16 mouse cellular contexts compared by ENCODE assay signal in genomic region chr14:69488001-69488400, GRCm38 (mm10). TPM values are rescaled to one million over a fixed set of nuclear protein-coding genes. Genes with fewer than 3 reads are reported as not detected.
DNase-seq lines count a peak whose midpoint lies in the region; ATAC-seq and TF ChIP-seq lines count a peak whose summit lies in the region.
"Not testable (repeated sequence)": the region's sequence is repeated elsewhere in the genome, so short reads cannot be mapped to it uniquely, and the experiment has no call there.
"Had no signal": no experiment of that assay in that cellular context is flagged by ENCODE, and none has a peak within 500 bp of the region (broad histone marks: within the 10 kb centered on the region; RNA-seq: fewer than 3 reads in every experiment).

No protein-coding gene starts in this region.

- H3K4me3 ChIP-seq in heart, embryonic 13.5 days; intestine, embryonic 16.5 days (ENCODE audit: low read length); liver, embryonic 13.5 days (replicated peaks); lung, embryonic 15.5 days; lung, postnatal 0 days (ENCODE audit: low read depth, low read length): not testable (repeated sequence)

- TF ChIP-seq EP300 in lung, postnatal 0 days (IDR thresholded peaks at IDR 0.05): not testable (repeated sequence)

- H3K4me2 ChIP-seq in heart, embryonic 13.5 days; intestine, embryonic 16.5 days (ENCODE audit: low read depth, low read length); liver, embryonic 13.5 days; lung, embryonic 15.5 days; lung, postnatal 0 days (replicated peaks; ENCODE audit: low read depth, low read length): not testable (repeated sequence)

- not testable (repeated sequence) for TF ChIP-seq CTCF in lung, postnatal 0 days (IDR thresholded peaks at IDR 0.05)

- DNase-seq in liver, embryonic 13.5 days; lung, postnatal 0 days (ENCODE audit: low spot score): not testable (repeated sequence)

- 0 out of 2 replicates have a peak, but pooled peaks have one; percentile 31 for ATAC-seq in heart, embryonic 13.5 days (ENCODE audit: extremely low read depth, insufficient number of reproducible peaks, low FRiP score, low TSS enrichment)
- ATAC-seq in intestine, embryonic 16.5 days: peak; percentile 76
- ATAC-seq in liver, embryonic 13.5 days (ENCODE audit: low read depth): peak; percentile 19; the same call in 1 of the 2 replicates
- peak; percentile 35; the same call in 1 of the 2 replicates for ATAC-seq in lung, embryonic 15.5 days (ENCODE audit: borderline replicate concordance, extremely low read depth, low FRiP score, low TSS enrichment)
- peak; percentile 68 for ATAC-seq in lung, postnatal 0 days

- not testable (repeated sequence) for H3K36me3 ChIP-seq in heart, embryonic 13.5 days; intestine, embryonic 16.5 days (ENCODE audit: control insufficient read depth, insufficient read depth, low read length); liver, embryonic 13.5 days; lung, embryonic 15.5 days; lung, postnatal 0 days (ENCODE audit: insufficient read depth, low read length)

- WGBS in heart, embryonic 13.5 days: no CpG with 5 or more reads among the region's 10 CpGs
- WGBS in intestine, embryonic 16.5 days: no CpG with 5 or more reads among the region's 10 CpGs
- no CpG with 5 or more reads among the region's 10 CpGs for WGBS in liver, embryonic 13.5 days (ENCODE audit: insufficient replicate concordance)
- WGBS in lung, embryonic 15.5 days: no CpG with 5 or more reads among the region's 10 CpGs
- no CpG with 5 or more reads among the region's 10 CpGs for WGBS in lung, postnatal 0 days

- H3K27ac ChIP-seq in heart, embryonic 13.5 days (replicated peaks); intestine, embryonic 16.5 days (ENCODE audit: low read length); liver, embryonic 13.5 days; lung, embryonic 15.5 days; lung, postnatal 0 days (ENCODE audit: low read length): not testable (repeated sequence)

- H3K9me3 ChIP-seq in heart, embryonic 13.5 days; intestine, embryonic 16.5 days (ENCODE audit: control insufficient read depth, low read length); liver, embryonic 13.5 days (replicated peaks); lung, embryonic 15.5 days; lung, postnatal 0 days (ENCODE audit: low read length): not testable (repeated sequence)

- not testable (repeated sequence) for H3K9ac ChIP-seq in heart, embryonic 13.5 days; intestine, embryonic 16.5 days (ENCODE audit: low read depth, low read length); liver, embryonic 13.5 days; lung, embryonic 15.5 days; lung, postnatal 0 days (replicated peaks; ENCODE audit: low read depth)

- not testable (repeated sequence) for H3K4me1 ChIP-seq in heart, embryonic 13.5 days; intestine, embryonic 16.5 days (ENCODE audit: control insufficient read depth, insufficient read depth, low read length); liver, embryonic 13.5 days (replicated peaks); lung, embryonic 15.5 days; lung, postnatal 0 days (ENCODE audit: insufficient read depth, low read depth, low read length)

- H3K27me3 ChIP-seq in heart, embryonic 13.5 days (replicated peaks); intestine, embryonic 16.5 days (replicated peaks; ENCODE audit: control insufficient read depth, insufficient read depth, low read length); liver, embryonic 13.5 days; lung, embryonic 15.5 days; lung, postnatal 0 days (replicated peaks; ENCODE audit: insufficient read depth, low read length): not testable (repeated sequence)

RNA-seq across cellular contexts. Expression of gene Gm16867, which starts 15.2 kb away (rescaled TPM):
- not detected in 2 replicates for polyA plus RNA-seq in heart, embryonic 13.5 days (2015; fragmentation: Nextera tagmentation; extraction: Ambion mirVana)
- polyA plus RNA-seq in intestine, embryonic 16.5 days (2015; fragmentation: Nextera tagmentation; extraction: Ambion mirVana): not detected in 2 replicates
- not detected in 2 replicates for polyA plus RNA-seq in liver, embryonic 13.5 days (2015; fragmentation: Nextera tagmentation; extraction: Ambion mirVana)
- not detected in 2 replicates for polyA plus RNA-seq in lung, embryonic 15.5 days (2015; fragmentation: Nextera tagmentation; extraction: Ambion mirVana)
- polyA plus RNA-seq in lung, postnatal 0 days (2015; fragmentation: Nextera tagmentation; extraction: Ambion mirVana): not detected in 2 replicates
- polyA plus RNA-seq: brain, embryonic 14.5 days; C2C12; embryonic facial prominence, embryonic 11.5 days; embryonic facial prominence, embryonic 13.5 days; embryonic facial prominence, embryonic 15.5 days; forebrain, embryonic 10.5 days; forebrain, embryonic 12.5 days; forebrain, embryonic 14.5 days had no signal

RNA-seq across cellular contexts. Expression of gene Gm27179, which starts 24.3 kb away (rescaled TPM):
- polyA plus RNA-seq in heart, embryonic 13.5 days (2015; fragmentation: Nextera tagmentation; extraction: Ambion mirVana): not detected in 2 replicates
- not detected in 2 replicates for polyA plus RNA-seq in intestine, embryonic 16.5 days (2015; fragmentation: Nextera tagmentation; extraction: Ambion mirVana)
- polyA plus RNA-seq in liver, embryonic 13.5 days (2015; fragmentation: Nextera tagmentation; extraction: Ambion mirVana): 0.06 TPM in 1 of 2 replicates, not detected in the other
- polyA plus RNA-seq in lung, embryonic 15.5 days (2015; fragmentation: Nextera tagmentation; extraction: Ambion mirVana): not detected in 2 replicates
- not detected in 2 replicates for polyA plus RNA-seq in lung, postnatal 0 days (2015; fragmentation: Nextera tagmentation; extraction: Ambion mirVana)
- polyA plus RNA-seq: adrenal gland, adult 2 months; brain, embryonic 14.5 days; C2C12; embryonic facial prominence, embryonic 11.5 days; embryonic facial prominence, embryonic 13.5 days; embryonic facial prominence, embryonic 15.5 days; erythroblast, embryonic 14.5 days; forebrain, embryonic 10.5 days; forebrain, embryonic 12.5 days; forebrain, embryonic 14.5 days; forebrain, embryonic 16.5 days had no signal

Comparison
In these comparisons a context has a peak if more than half of its experiments do, and no peak if none do; other contexts are left out.
1. ATAC-seq: peak in every context shown above with its lines; median percentile 76 in intestine, embryonic 16.5 days; 68 in lung, postnatal 0 days; 35 in lung, embryonic 15.5 days; 31 in heart, embryonic 13.5 days; 19 in liver, embryonic 13.5 days.